Mouse (Mus musculus) monocyte, adult 5-6 weeks (primary cell): ENCODE results near the gene Ccnt1. TPM values are rescaled to one million over a fixed set of nuclear protein-coding genes. Genes with fewer than 3 reads are reported as not detected.
"Not testable (repeated sequence)": the region's sequence is repeated elsewhere in the genome, so short reads cannot be mapped to it uniquely, and the experiment has no call there.

Experiments used
- ATAC-seq: fragments of 153-309, 156-312 bp; replicated peaks from 2 replicates; pipeline ENCODE4 v1.8.0; 2017; ENCODE audit warnings: mild to moderate bottlenecking; ENCODE audit not compliant: low TSS enrichment, insufficient number of reproducible peaks, severe bottlenecking, poor library complexity, low FRiP score
- total RNA-seq: library from RNA; stranded (forward); fragments of 200-1000, 200-491, 200-594 nt; gene quantifications from 3 replicates; pipeline ENCODE4 v1.2.3, GENCODE M21; 2017

Ccnt1 gene
- total RNA-seq, 1 experiment from 2014 or later, result 124 TPM

GRCm38 (mm10) chr15:98601832-98602190 lies 31.1 kb upstream of the Ccnt1 start:
- no peak for ATAC-seq

GRCm38 (mm10) chr15:98600036-98600709 lies 29.4 kb upstream of the Ccnt1 start:
- ATAC-seq, result no peak

GRCm38 (mm10) chr15:98596609-98597008 lies 25.9 kb upstream of the Ccnt1 start:
- ATAC-seq, result no peak

- ATAC-seq, result no peak
These were observed 24.3 kb upstream of the Ccnt1 start for GRCm38 (mm10) chr15:98595049-98595448.

- no peak for ATAC-seq
These were observed 23.5 kb upstream of the Ccnt1 start for GRCm38 (mm10) chr15:98594193-98594592.

GRCm38 (mm10) chr15:98591396-98591795 lies 20.7 kb upstream of the Ccnt1 start:
- no peak for ATAC-seq

GRCm38 (mm10) chr15:98589640-98590336 lies 19.1 kb upstream of the Ccnt1 start:
- no peak for ATAC-seq

- no peak for ATAC-seq
These were observed 17.0 kb upstream of the Ccnt1 start for GRCm38 (mm10) chr15:98587751-98588150.

- ATAC-seq, result not testable (repeated sequence)
These were observed 15.4 kb upstream of the Ccnt1 start for GRCm38 (mm10) chr15:98586141-98586540.

GRCm38 (mm10) chr15:98585421-98585820 lies 14.7 kb upstream of the Ccnt1 start:
- ATAC-seq, result no peak

- ATAC-seq, result no peak
These were observed 12.3 kb upstream of the Ccnt1 start for GRCm38 (mm10) chr15:98582996-98583395.

GRCm38 (mm10) chr15:98582410-98582809 lies 11.7 kb upstream of the Ccnt1 start:
- no peak for ATAC-seq

- 0 out of 2 replicates have a peak, but pooled peaks have one; percentile 27 for ATAC-seq
These were observed 9.2 kb upstream of the Ccnt1 start for GRCm38 (mm10) chr15:98579795-98580464.

- no peak for ATAC-seq
These were observed 8.6 kb upstream of the Ccnt1 start for GRCm38 (mm10) chr15:98579310-98579709.

- no peak for ATAC-seq
These were observed 2.6 kb upstream of the Ccnt1 start for GRCm38 (mm10) chr15:98573293-98573692.

GRCm38 (mm10) chr15:98569795-98570365 lies 843 bp downstream of the Ccnt1 start:
- ATAC-seq, result no peak

- ATAC-seq, result no peak
These were observed 1.5 kb downstream of the Ccnt1 start for GRCm38 (mm10) chr15:98569216-98569615.

- no peak for ATAC-seq
These were observed 2.3 kb downstream of the Ccnt1 start for GRCm38 (mm10) chr15:98568256-98569033.
